Mouse (Mus musculus): ENCODE measurements around the gene Rnf138rt1.

Gene Rnf138rt1

DNA sequence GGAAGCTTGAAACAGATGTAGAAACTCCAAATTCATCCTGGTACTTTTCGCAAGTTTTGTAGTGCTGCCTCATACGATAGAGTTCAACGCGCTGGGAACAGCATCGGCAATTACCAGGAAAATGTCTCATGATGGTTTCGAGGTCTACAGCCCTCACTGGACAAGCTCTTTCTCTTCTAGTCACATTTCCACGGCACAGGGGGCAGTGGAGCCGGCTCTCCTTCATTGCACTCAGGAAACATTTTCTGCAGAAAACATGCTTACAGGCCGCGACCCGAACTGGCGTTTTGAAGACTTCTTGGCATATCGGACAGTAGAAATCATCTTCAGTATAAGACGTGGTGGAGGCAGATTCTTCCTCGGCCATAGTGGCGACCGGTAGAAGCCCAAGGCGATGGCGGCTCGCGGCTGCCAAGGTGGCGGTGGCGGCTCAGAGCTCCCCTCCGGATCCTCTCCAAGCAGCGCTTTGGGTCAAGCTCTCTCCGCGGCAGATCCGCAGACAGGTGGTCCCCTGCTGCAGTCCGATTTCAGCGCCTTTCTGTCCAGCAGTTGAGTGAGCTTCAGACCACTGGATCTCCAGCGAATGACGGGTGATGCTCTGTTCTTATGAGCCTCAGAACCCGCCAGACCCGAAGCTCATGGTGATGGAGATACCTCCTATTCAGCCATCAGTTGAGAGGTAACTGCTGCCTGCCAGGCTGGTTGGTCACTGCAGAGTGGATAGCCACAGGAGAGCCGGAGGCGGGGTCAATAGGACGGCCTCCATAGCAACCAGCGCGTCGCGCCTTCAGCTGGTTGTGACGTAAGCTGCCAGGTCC lies at the start of gene Rnf138rt1:
Gene Rnf138rt1, minus strand, starts transcription at position 713 of the 818 bp plus-strand sequence.
- no peak for DNase-seq (ENCODE audit: low spot score)

- no peak for DNase-seq (ENCODE audit: low spot score)
These were observed 46.1 kb upstream of the Rnf138rt1 start for GRCm38 (mm10) chrX:163807270-163807669.

DNA sequence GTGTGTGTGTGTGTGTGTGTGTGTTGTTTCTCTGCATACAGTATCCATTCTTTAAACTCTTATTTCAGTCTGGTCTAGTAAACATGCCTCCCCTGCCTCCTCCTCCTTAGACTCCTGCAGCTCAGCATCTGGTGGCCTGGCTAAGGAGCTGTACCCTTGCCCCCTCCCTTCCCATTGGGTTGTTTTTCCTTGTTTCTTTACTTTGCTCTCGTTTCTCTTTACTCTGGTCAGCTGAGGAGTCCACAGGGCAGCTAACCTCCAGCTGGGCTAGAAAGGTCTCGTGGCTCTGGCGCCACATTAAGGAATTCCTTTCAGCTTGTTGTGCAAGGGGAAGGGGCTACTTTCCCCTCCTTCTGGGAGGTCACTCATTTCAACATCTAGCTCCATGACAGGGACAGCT lies 5.2 kb upstream of the Rnf138rt1 start:
- DNase-seq (ENCODE audit: low spot score), result no peak

- DNase-seq (ENCODE audit: low spot score), result no peak
These were observed 303 bp upstream of the Rnf138rt1 start for GRCm38 (mm10) chrX:163761435-163761828.

- no peak for DNase-seq (ENCODE audit: low spot score)
These were observed 15.1 kb downstream of the Rnf138rt1 start for GRCm38 (mm10) chrX:163745996-163746395.

DNA sequence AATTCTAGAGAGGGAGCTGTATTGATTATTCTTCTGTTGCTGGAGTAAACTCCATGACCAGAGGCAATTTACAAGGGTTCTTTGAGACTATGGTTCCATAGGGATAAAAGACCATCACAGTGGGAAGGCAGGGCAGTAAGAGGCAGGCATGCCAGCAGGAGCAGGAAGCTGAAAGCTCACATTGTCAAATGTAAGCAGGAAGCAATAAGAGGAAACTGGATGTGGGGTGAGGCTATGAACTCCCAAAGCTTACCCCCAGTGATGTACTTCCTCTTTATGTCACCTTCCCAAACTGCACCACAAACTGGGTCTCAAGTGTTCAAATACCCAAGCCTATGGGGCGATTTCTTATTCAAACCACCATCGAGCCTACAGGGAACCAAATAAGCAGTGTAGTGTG lies 17.2 kb downstream of the Rnf138rt1 start:
- DNase-seq (ENCODE audit: low spot score), result no peak

GRCm38 (mm10) chrX:163738904-163739303 lies 22.2 kb downstream of the Rnf138rt1 start:
- no peak for DNase-seq (ENCODE audit: low spot score)

DNA sequence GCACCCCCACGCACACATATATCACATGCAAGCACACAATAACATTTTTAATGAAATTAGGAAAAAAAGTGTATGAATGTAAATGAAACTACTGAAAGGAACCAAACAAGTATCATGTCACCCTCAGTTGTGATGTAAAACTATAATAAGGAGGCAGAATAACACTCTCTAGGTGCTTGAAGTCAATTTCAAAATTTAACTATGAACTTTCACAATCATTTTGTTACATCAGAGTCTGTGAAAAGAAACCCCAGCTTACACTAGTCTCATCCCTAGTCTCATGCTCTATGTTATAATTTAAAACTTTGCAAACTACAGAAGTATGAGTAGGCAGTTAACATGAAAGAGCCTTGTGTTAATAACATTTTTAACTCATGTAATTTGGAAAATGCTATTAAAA lies 27.0 kb downstream of the Rnf138rt1 start:
- DNase-seq (ENCODE audit: low spot score), result no peak

- DNase-seq (ENCODE audit: low spot score), result no peak
These were observed 37.5 kb downstream of the Rnf138rt1 start for GRCm38 (mm10) chrX:163723630-163724029.

- no peak for DNase-seq (ENCODE audit: low spot score)
These were observed 38.1 kb downstream of the Rnf138rt1 start for GRCm38 (mm10) chrX:163722785-163723577.

GRCm38 (mm10) chrX:163720597-163720996 lies 40.5 kb downstream of the Rnf138rt1 start:
- no peak for DNase-seq (ENCODE audit: low spot score)
